ENCODE assay signal across 13 mouse cellular contexts in the genomic region with DNA sequence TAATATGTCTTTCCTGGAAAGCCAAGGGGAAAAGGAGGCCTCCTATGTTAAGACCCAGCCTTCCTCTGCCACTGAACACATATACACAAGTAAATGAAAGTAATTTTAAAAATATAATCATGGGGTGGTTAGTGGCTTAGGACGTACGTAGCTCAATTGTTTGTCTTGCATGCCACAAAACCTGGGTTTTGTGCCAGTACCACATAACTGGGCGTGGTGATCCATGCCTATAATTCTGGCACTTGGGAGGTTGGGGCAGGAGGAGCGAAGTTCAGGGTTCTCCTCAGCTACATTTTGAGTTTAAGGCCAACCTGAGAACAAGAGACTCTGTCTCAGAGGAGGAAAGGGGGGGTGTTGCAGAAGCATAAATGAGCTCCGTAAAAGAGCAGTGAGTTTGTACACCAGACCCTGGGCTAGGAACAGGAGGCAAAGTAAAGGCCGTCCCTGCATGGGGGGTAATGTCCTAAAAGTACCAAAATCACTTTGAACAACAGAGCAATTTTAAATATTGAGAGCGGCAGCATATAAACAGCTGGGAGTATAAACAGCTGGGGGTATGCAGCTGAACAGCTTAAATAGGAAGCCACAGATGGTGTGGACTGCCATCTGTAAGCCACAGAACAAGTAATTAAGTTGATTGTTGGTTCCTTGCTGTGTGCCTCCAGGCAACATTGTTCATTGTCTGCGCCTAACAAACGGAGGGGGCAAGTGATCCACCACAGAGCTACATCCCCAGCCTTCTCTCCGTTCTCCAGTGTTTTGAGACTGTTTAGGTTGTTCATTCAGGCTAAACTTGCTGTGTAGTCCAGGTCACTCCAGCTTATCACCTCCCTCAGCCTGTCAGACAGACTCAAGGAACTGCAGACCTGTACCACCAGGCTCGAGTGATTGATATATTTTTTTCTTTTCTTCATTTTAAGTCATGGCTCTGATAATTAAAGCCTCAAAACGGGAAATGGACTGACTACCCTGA. TPM values are rescaled to one million over a fixed set of nuclear protein-coding genes. Genes with fewer than 3 reads are reported as not detected.
DNase-seq lines count a peak whose midpoint lies in the region; ATAC-seq lines count a peak whose summit lies in the region.
"Had no signal": no experiment of that assay in that cellular context is flagged by ENCODE, and none has a peak within 500 bp of the region (broad histone marks: within the 10 kb centered on the region; RNA-seq: fewer than 3 reads in every experiment).

No protein-coding gene starts in this region.

- peak overlapping the region; percentile 36; the same call in 1 of the 2 replicates for H3K27ac ChIP-seq in heart, embryonic 10.5 days
- H3K27ac ChIP-seq in hindbrain, embryonic 10.5 days, result peak overlapping the region; percentile 64
- no peak overlapping the region for H3K27ac ChIP-seq in neural tube, embryonic 12.5 days
- H3K27ac ChIP-seq: midbrain, embryonic 12.5 days had no signal

- H3K4me2 ChIP-seq in neural tube, embryonic 12.5 days (replicated peaks), result no peak overlapping the region
- H3K4me2 ChIP-seq: midbrain, embryonic 12.5 days had no signal

- DNase-seq in heart, embryonic 10.5 days (ENCODE audit: low spot score), result no peak
- DNase-seq in heart, adult 8-10 months (ENCODE audit: low spot score), result no peak
- peak; percentile 41 for DNase-seq in ZHBTc4 (ENCODE audit: low read depth, low spot score)
- DNase-seq in hindbrain, embryonic 10.5 days (ENCODE audit: low spot score), result no peak
- DNase-seq in right cerebral cortex, adult 2 months (ENCODE audit: low spot score in 2 of 2), result no peak
- no peak for DNase-seq in left cerebral cortex, postnatal 14 days (ENCODE audit: low spot score in 2 of 2)
- no peak for DNase-seq in gastrocnemius, postnatal 36 days
- DNase-seq: right cerebral cortex, postnatal 25 days; thymus, postnatal 4 days had no signal

- peaks cover 39% of the 10 kb centered on the region for H3K4me1 ChIP-seq in heart, embryonic 10.5 days
- peaks cover 63% of the 10 kb centered on the region for H3K4me1 ChIP-seq in hindbrain, embryonic 10.5 days (replicated peaks)
- peaks cover 25% of the 10 kb centered on the region for H3K4me1 ChIP-seq in neural tube, embryonic 12.5 days

- H3K9me3 ChIP-seq in heart, embryonic 10.5 days, result no peaks in the 10 kb centered on the region
- H3K9me3 ChIP-seq in hindbrain, embryonic 10.5 days, result no peaks in the 10 kb centered on the region
- H3K9me3 ChIP-seq in neural tube, embryonic 12.5 days, result no peaks in the 10 kb centered on the region
- H3K9me3 ChIP-seq: midbrain, embryonic 12.5 days had no signal

- no peak overlapping the region for H3K4me3 ChIP-seq in heart, embryonic 10.5 days
- no peak overlapping the region for H3K4me3 ChIP-seq in hindbrain, embryonic 10.5 days
- H3K4me3 ChIP-seq in neural tube, embryonic 12.5 days, result no peak overlapping the region
- H3K4me3 ChIP-seq: midbrain, embryonic 12.5 days had no signal

- no peaks in the 10 kb centered on the region for H3K36me3 ChIP-seq in heart, embryonic 10.5 days
- H3K36me3 ChIP-seq in hindbrain, embryonic 10.5 days, result no peaks in the 10 kb centered on the region
- H3K36me3 ChIP-seq in neural tube, embryonic 12.5 days, result no peaks in the 10 kb centered on the region
- H3K36me3 ChIP-seq: midbrain, embryonic 12.5 days had no signal

- no peak overlapping the region for H3K9ac ChIP-seq in neural tube, embryonic 12.5 days
- H3K9ac ChIP-seq: midbrain, embryonic 12.5 days had no signal

- 66% methylated on average over 12 of the region's 12 CpGs for WGBS in heart, embryonic 10.5 days
- WGBS in hindbrain, embryonic 10.5 days, result 52% methylated on average over 12 of the region's 12 CpGs
- 34% methylated on average over 12 of the region's 12 CpGs for WGBS in neural tube, embryonic 12.5 days

- ATAC-seq in neural tube, embryonic 12.5 days (ENCODE audit: low FRiP score, low read depth), result peak; percentile 42; the same call in 1 of the 2 replicates

- H3K27me3 ChIP-seq in heart, embryonic 10.5 days (ENCODE audit: insufficient read depth, poor library complexity, severe bottlenecking), result peaks cover 42% of the 10 kb centered on the region
- peaks cover 56% of the 10 kb centered on the region for H3K27me3 ChIP-seq in hindbrain, embryonic 10.5 days (ENCODE audit: insufficient read depth, poor library complexity, severe bottlenecking)
- peaks cover 44% of the 10 kb centered on the region for H3K27me3 ChIP-seq in neural tube, embryonic 12.5 days (replicated peaks)

- intact Hi-C loops in left cerebral cortex, postnatal 14 days (cut with DNase I), result no loop called here
- intact Hi-C loops in gastrocnemius, postnatal 36 days (cut with DNase I), result loop anchor here (5.0 kb wide), 1 partner anchor 55 kb away; no protein-coding TSS in a partner anchor

RNA-seq across cellular contexts. Expression of a gene that starts 3.1 kb away (rescaled TPM):
- polyA plus RNA-seq in heart, embryonic 10.5 days (2016; fragmentation: Nextera tagmentation; extraction: Ambion mirVana), result 83.2 and 193 TPM in 2 replicates
- 1 to 10 TPM in 3 of 4 experiments, under 1 TPM in 1; 0.92 to 3.0 (median 1.5) TPM for total RNA-seq in heart, adult 8-10 months (2022)
- 43.1 and 55.5 TPM in 2 replicates for polyA plus RNA-seq in hindbrain, embryonic 10.5 days (2016; fragmentation: Nextera tagmentation; extraction: Ambion mirVana)
- polyA plus RNA-seq in neural tube, embryonic 12.5 days (2016; fragmentation: Nextera tagmentation; extraction: Ambion mirVana), result 5.4 and 6.8 TPM in 2 replicates
- total RNA-seq in left cerebral cortex, postnatal 14 days (2021), result not detected
- 1 to 10 TPM in 1 of 2 experiments, under 1 TPM in 1; 0.30 to 1.0 TPM for total RNA-seq in gastrocnemius, postnatal 36 days (2021)

RNA-seq across cellular contexts. Expression of a gene that starts 20.6 kb away (rescaled TPM):
- polyA plus RNA-seq in heart, embryonic 10.5 days (2016; fragmentation: Nextera tagmentation; extraction: Ambion mirVana), result 78.5 and 184 TPM in 2 replicates
- total RNA-seq in heart, adult 8-10 months (2022), result 1 to 10 TPM; 1.9 to 3.9 (median 2.5) TPM
- 38.6 and 53.5 TPM in 2 replicates for polyA plus RNA-seq in hindbrain, embryonic 10.5 days (2016; fragmentation: Nextera tagmentation; extraction: Ambion mirVana)
- polyA plus RNA-seq in neural tube, embryonic 12.5 days (2016; fragmentation: Nextera tagmentation; extraction: Ambion mirVana), result 4.1 and 4.2 TPM in 2 replicates
- under 1 TPM; 0.24 to 0.85 TPM for total RNA-seq in left cerebral cortex, postnatal 14 days (2021)
- total RNA-seq in gastrocnemius, postnatal 36 days (2021), result 1 to 10 TPM in 1 of 2 experiments, not detected in 1; 1.3 TPM

RNA-seq across cellular contexts. Expression of a gene that starts 53.3 kb away (rescaled TPM):
- polyA plus RNA-seq in heart, embryonic 10.5 days (2016; fragmentation: Nextera tagmentation; extraction: Ambion mirVana), result not detected in 2 replicates
- total RNA-seq in heart, adult 8-10 months (2022), result under 1 TPM in 1 of 4 experiments, not detected in 3; 0.06 TPM
- not detected in 2 replicates for polyA plus RNA-seq in hindbrain, embryonic 10.5 days (2016; fragmentation: Nextera tagmentation; extraction: Ambion mirVana)
- polyA plus RNA-seq in neural tube, embryonic 12.5 days (2016; fragmentation: Nextera tagmentation; extraction: Ambion mirVana), result 0.05 TPM in 1 of 2 replicates, not detected in the other
- not detected for total RNA-seq in left cerebral cortex, postnatal 14 days (2021)
- total RNA-seq in gastrocnemius, postnatal 36 days (2021), result not detected
- polyA plus RNA-seq: heart, embryonic 14.5 days; limb, embryonic 11.5 days; midbrain, embryonic 12.5 days had no signal
